Mouse (Mus musculus) kidney, postnatal 25 days (tissue): Measurements from ENCODE around the gene Tsacc.
"Not testable (repeated sequence)": the region's sequence is repeated elsewhere in the genome, so short reads cannot be mapped to it uniquely, and the experiment has no call there.

Experiments
- DNase-seq, 2 experiments: peaks; one replicate each; pipeline ENCODE4 v3.0.0; 2021; ENCODE audit warnings: mixed read lengths in 2 of 2

Tsacc gene

DNA sequence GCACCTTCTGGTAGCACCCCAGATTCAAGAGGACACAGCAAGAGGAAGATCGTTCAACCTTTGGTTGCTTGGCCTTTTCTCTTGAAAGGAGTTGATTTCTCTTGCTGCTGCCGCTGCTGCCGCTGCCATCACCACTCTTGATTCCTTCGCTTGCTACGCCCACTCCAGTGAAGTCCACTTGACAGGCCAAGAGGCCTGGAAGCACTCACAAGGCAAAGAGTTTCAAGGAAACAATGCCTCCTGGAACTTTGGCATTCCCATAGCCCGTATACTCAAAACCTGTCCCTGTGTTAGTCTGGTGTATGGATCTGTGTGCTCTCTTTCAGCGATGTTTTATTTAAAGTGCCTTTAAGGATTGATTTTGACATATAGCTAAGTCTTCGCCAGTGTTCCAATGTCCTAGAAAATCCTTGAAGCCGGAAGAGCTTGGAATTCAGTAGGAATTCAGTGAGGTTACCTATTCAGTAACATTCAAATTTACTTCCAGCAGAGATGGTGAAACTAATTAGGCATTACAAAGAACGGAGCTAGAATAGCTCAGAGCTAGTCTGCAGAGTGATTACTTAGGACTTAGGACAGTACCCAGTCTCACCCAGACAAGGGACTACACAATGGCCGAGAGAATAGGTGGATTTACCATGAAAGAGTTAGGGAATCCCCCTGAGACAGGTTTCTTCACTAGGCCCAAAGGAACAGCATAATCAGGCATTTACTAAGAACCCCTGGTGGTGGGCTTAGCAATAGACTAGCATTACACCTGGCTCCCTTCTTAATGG is 15.5 kb downstream of the Tsacc start:
- not testable (repeated sequence) for DNase-seq

DNA sequence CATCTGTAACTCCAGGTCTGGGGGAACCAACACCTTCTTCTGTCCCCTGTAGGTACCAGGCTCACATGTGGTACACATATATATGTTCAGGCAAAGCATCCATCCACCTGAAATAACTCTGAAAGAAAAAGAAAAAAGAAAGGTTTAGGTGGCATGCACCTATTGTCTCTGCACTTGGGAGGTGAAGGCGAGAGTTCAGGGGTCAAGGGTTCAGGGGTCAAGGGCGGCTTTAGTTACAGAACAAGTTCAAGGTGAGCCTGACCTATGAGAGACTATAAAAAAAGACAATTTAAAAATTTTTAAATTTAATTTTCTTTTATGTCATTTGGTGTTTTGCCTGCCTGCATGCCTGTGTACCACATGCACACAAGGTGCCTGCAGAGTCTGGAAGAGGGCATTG is 16.8 kb downstream of the Tsacc start:
- no peak for DNase-seq

DNA sequence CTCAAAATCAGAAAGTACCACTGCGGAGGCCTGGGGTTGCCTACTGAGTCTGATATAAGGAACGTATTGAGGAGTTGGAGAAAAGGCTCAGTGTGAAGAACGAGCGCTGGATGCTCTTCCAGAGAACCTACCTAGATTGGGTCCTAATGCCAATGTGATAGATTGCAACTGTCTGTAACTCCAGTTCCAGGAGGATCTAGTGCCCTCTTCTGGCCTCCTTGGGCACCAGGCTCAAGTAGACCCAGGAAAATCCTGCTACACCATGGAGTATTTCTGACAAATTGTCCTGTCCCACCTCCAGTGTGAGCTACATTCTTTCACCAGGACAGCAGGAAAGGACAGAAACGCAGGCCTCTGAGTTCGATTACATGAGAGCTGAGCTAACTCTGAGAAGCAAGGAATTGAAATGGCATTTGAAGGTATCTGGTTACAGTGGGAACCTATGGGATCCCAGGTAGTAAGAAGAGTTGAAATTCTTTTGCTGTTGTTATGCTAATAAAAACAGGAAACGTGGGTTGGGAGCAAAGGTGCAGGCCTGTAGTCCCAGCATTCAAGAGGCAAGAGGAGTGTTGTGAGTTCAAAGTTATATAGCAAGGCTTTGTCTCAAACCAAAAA is 20.2 kb downstream of the Tsacc start:
- DNase-seq, result peak in 1 of 2 experiments; percentile 49

GRCm38 (mm10) chr3:88276121-88276520 is 20.7 kb downstream of the Tsacc start:
- no peak for DNase-seq

DNA sequence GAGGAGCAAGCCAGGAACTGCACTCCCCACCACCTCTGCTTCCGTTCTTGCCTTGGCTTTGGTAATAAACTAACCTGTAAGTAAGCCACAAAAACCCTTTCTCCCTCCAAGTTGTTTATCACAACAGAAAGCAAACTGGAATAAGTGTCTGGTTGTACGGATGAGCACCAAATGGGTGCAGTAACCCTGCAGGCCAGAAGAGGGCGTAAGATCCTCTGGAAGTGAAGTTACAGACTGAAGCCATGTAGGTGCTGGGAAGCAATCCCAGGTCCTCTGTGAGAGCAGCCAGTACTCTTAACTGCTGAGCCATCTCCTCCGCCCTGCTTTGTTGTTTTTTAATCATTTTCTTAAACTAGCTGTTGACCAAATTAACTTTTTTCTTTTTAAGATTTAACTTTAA is 22.8 kb downstream of the Tsacc start:
- DNase-seq, result no peak

DNA sequence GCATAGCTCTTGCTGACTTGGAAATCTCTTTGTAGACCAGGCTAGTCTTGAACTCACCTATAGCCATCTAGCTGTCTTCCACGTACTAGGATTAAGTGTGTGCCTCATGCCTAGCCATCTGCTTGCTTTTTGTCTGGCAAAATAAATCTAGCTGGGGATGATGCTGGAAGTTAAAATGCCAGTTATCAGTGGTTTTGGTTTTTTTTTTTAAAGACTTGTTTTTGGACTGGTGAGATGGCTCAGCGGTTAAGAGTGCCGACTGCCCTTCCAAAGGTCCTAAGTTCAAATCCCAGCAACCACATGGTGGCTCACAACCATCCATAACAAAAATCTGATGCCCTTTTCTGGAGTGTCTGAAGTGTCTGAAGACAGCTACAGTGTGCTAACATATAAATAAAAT is 24.9 kb downstream of the Tsacc start:
- no peak for DNase-seq

GRCm38 (mm10) chr3:88271298-88271697 is 25.5 kb downstream of the Tsacc start:
- not testable (repeated sequence) for DNase-seq

GRCm38 (mm10) chr3:88268991-88269390 is 27.8 kb downstream of the Tsacc start:
- no peak for DNase-seq

GRCm38 (mm10) chr3:88268014-88268413 is 28.8 kb downstream of the Tsacc start:
- not testable (repeated sequence) for DNase-seq

- no peak for DNase-seq
Observed at GRCm38 (mm10) chr3:88262346-88262745, 34.5 kb downstream of the Tsacc start.

DNA sequence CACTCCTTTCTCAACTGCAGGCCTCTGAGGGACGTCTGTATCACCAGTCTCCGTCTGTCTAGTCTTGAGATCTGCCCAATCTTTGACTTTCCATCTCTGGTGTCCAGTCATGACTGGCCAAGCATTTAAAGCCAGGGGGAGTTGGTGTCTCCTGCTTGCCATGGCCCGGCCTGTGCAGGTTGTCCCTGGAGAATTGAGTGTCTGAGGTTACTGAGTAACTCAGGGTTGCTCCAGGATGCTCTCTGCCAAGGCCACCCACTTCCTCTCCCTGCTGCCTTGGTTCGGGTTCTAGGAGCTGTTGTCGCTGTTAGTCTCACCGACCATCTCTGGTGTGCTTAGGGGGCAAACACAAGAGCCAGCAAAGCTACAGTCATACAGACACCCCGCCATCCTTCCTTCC is 40.4 kb downstream of the Tsacc start:
- DNase-seq, result peak in 1 of 2 experiments; percentile 38

- DNase-seq, result no peak
Observed at GRCm38 (mm10) chr3:88255950-88256349, 40.8 kb downstream of the Tsacc start.

- peak; percentile 84 to 91 for DNase-seq
Observed at GRCm38 (mm10) chr3:88254268-88254926, 42.4 kb downstream of the Tsacc start, which contains the start of gene Rhbg. TSS of gene Rhbg (minus strand) at chr3:88254709.

GRCm38 (mm10) chr3:88252739-88253138 is 44.1 kb downstream of the Tsacc start:
- peak in 1 of 2 experiments; percentile 25 for DNase-seq

GRCm38 (mm10) chr3:88248406-88248805 is 48.4 kb downstream of the Tsacc start:
- peak in 1 of 2 experiments; percentile 40 for DNase-seq

DNA sequence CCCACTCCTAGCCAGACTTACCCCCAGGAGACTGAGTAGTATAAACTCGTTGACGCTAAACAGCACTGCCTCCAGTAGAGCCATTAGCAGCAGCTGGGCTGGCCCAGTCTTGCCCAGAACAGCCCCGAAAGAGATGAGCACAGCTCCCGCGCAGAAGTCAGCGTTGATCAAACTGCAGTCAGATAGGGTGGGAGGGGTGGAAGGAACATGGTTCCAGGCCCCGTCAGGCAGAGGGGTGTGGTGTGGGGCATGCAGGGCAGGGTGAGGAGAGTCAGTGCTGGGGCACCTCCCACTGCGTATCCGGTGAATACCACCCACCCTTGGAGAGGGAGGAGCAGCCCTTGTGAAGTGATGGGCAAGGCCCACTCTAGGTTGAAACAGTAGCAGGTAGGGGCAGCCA is 49.1 kb downstream of the Tsacc start:
- peak in 1 of 2 experiments; percentile 35 for DNase-seq

DNA sequence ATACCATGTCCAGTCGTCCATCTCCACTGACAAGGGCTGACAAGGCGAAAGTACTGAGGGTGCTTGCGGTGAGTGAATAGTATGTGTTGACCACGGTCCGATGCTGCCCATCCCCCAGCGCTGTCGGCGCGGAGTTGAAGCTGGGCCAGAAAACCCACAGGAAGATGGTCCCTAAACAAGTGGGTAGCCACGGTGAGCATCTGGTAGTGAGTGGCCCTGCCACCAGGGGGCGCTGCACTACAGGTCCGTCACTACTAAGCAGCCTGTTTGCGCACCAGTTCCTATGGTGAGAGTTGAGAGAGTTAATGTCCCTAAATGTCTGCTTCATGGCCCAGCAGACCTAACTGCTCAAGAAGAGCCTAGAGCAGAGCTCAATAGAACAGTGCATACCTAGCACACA is 51.0 kb downstream of the Tsacc start:
- DNase-seq, result peak; percentile 74 to 80

DNA sequence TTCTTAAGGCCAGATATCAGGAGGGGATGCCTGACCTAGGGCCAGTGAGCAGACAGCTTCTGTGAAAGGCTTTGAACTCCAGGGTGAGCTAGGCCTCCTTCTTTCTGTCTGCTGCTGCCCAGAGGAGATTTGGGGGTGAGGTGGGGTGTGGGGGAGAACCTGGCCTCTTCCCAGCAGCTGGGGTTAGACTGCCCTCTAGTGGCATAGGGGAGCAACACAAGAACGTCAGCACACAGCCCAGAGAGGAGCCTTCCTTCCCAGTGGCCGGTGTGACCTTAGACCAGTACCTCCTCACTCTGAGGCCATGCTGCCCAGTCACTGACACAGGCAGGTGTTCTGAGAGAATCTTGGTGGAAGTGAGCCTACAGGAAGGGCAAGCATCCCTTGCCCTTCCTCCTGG is 52.7 kb downstream of the Tsacc start:
- peak; percentile 52 to 56 for DNase-seq

GRCm38 (mm10) chr3:88242531-88242930 is 54.3 kb downstream of the Tsacc start:
- peak; percentile 74 to 86 for DNase-seq

- DNase-seq, result no peak
Observed at GRCm38 (mm10) chr3:88241045-88241786, 55.6 kb downstream of the Tsacc start.

DNA sequence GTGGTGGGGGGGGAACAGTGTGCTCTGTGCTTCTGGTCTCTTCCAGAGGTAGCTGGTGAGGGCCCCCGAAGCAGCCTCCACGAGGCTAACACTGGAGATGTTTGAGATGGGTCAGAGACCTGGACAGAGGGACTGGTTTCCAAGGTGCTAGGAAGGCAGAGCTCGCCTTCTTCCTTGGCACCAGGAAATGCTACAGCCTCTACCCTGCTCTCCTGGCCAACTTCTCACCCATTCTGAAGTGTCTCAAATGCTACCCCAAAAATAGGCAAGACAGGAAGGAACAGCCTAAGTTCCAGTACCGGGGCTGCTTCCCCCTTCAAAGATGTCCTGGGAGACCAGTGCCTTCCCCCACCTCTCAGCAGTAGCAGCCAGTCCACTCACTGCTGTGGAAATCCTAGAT is 57.4 kb downstream of the Tsacc start:
- no peak for DNase-seq

GRCm38 (mm10) chr3:88238866-88239391 is 57.9 kb downstream of the Tsacc start:
- no peak for DNase-seq
